Mouse (Mus musculus) frontal cortex, postnatal 10 days (tissue): ENCODE data around the gene Casz1.

Experiments
- DNase-seq, 2 experiments: peaks; one replicate each; pipeline ENCODE4 v3.0.0; 2022; ENCODE audit warnings: low spot score in 2 of 2, mixed read lengths in 1 of 2

Gene Casz1

GRCm38 (mm10) chr4:148803031-148803430, 1.2 kb upstream of the Casz1 start:
- no peak for DNase-seq

- no peak for DNase-seq
Observed at GRCm38 (mm10) chr4:148803636-148804035, 593 bp upstream of the Casz1 start.

GRCm38 (mm10) chr4:148804780-148805160, 541 bp downstream of the Casz1 start:
- no peak for DNase-seq

GRCm38 (mm10) chr4:148805161-148805810, 1.1 kb downstream of the Casz1 start:
- DNase-seq: no peak

- no peak for DNase-seq
Observed at GRCm38 (mm10) chr4:148805811-148806747, 1.9 kb downstream of the Casz1 start.

DNA sequence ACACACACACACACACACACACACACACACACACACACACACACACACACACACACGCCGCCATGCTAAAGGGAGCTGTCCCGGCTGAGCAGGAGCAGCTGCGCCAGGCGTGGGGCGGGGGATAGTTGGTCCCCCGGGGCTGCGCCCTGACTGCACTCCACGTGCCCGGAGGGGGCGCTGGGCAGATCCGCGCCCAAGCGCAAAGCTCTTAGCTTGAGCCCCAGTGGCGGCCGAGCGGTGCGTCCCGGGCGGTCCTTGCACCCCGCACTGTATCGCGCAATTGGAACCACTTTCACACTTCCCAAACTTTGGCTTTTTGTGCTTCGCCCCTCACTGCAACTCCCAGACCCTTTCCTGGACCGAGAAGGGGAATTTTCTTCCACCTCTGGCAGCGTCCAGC, 2.6 kb downstream of the Casz1 start:
- no peak for DNase-seq

GRCm38 (mm10) chr4:148807397-148807796, 3.2 kb downstream of the Casz1 start:
- no peak for DNase-seq

DNA sequence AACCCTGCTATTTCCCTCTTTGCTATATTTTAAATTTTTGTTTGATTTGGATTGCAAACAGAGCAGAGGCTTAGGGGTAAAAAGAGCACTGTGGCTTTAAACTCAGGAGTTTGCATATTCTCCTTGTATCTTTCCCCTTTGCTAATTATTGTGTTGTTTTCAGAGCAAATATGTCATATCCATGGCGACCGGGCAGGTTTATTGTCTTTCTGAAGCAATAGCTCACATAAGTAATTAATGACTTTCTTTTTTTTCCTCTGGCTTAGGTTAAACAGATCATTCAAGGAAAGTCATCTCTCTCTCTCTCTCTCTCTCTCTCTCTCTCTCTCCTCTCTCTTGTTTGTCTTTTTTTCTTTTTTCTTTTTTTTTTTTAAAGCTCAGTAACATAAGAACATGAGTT, 4.6 kb downstream of the Casz1 start:
- no peak for DNase-seq

DNA sequence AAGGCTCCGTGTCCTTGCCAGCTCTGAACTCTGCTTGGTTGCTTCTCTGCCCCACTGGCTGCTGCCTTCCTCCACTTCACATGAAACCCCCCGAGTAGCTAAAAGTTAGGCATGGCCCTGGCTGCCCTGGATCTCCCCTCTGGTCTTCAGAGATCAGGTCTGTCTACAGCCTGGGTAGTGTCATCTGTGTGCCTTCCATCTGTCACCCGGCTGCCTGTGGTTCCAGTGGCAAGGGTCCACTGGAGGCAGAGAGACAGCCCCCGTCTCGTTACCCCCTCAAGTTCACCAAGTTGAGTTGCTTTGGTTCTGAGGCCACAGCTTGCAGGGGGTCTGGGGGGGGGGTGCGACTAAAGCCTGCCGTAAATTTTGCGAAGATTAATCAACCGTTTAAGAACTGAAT, 6.5 kb downstream of the Casz1 start:
- no peak for DNase-seq

GRCm38 (mm10) chr4:148811940-148812339, 7.7 kb downstream of the Casz1 start:
- DNase-seq: peak; percentile 30 to 56

- DNase-seq: peak in 1 of 2 experiments; percentile 30
Observed at GRCm38 (mm10) chr4:148813247-148813646, 9.0 kb downstream of the Casz1 start.

GRCm38 (mm10) chr4:148816556-148816955, 12.3 kb downstream of the Casz1 start:
- no peak for DNase-seq

DNA sequence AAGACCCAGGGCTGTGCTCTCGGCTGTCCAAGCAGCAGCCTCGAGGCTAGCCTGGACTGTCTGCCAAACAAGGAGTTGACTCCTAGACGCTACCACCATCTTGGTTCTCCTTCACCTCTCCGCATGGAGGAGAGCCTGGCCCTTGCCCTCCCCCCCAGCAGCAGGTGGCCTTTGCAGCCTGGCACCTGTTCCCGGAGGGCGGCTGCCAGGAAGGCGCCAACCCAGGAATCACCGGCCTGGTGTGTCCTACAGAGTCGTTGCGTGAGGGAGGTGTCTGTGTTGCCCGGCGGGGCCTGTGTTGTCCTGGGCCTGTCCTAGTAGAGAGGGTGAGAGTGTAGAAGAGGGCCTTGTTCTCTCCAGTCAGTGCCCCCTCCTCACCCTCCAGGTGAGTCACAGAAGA, 13.9 kb downstream of the Casz1 start:
- DNase-seq: no peak

GRCm38 (mm10) chr4:148820171-148820570, 15.9 kb downstream of the Casz1 start:
- DNase-seq: no peak

DNA sequence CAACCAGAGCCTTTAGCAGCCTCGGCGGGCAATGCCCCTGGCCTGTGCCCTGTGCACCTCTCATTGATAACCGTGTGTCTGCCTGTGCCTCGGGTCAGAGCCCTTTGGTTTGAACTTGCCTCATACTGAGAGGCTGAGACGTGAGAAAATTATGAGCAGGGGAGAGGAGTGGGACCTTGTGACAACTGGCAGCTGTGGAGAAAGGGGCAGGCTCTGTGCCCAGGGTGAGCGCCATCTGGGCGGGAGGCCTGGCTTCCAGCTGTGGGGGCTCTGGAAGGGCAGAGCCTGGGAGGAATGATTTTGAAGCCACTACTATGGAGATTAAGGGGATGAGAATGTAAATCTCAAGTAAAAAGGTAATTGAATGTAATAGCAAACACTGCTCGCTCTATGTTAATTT, 19.1 kb downstream of the Casz1 start:
- no peak for DNase-seq

DNA sequence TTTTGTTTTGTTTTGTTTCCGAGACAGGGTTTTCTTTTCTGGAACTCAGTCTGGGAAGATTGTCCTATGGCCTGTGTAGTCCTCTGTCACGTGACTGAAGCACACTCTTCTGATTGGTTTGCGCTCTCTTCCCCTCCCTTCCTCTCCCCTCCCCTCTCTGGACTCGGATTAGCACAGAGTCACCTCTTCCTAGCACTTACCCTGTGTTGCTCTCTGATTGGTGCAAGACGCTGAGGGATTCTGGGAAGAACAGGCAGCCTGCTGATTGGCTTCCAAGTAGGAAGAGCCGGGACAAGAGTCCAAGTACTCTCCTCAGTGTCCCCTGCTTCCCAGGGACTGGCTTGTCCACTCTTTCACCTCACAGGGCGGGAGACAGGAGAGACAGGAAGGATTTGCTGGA, 26.1 kb downstream of the Casz1 start:
- DNase-seq: no peak

GRCm38 (mm10) chr4:148833245-148833990, 29.2 kb downstream of the Casz1 start:
- DNase-seq: no peak

DNA sequence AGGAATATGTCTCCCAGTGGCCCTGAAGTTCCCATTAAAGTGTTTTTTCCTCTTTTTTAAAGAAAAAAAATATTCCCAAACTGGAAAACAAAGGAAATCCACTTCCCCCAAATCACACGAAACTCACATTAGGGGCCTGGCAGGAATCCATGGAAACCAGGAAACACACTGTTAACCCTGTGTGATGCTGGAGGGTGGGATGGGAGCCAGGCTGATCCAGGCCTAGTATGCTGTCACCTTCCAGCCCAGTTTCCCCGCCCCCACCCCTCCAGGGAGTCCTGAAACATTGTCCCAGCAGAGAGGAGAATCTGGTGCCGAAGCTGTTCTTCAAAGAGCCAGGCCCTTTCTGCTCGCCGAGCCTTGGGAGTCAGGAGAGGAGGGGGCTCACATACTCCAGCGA, 32.2 kb downstream of the Casz1 start:
- DNase-seq: no peak

- no peak for DNase-seq
Observed at GRCm38 (mm10) chr4:148837046-148837445, 32.8 kb downstream of the Casz1 start.

- DNase-seq: no peak
Observed at GRCm38 (mm10) chr4:148837644-148838043, 33.4 kb downstream of the Casz1 start.

- no peak for DNase-seq
Observed at GRCm38 (mm10) chr4:148842302-148842701, 38.1 kb downstream of the Casz1 start.

GRCm38 (mm10) chr4:148844921-148845320, 40.7 kb downstream of the Casz1 start:
- DNase-seq: no peak
